Mouse (Mus musculus): ENCODE data around the gene Cyp2ab1.
"Not testable (repeated sequence)": the region's sequence is repeated elsewhere in the genome, so short reads cannot be mapped to it uniquely, and the experiment has no call there.

Gene Cyp2ab1

GRCm38 (mm10) chr16:20325286-20325685 is at the start of gene Cyp2ab1:
Cyp2ab1 (minus strand) TSS chr16:20325404.
- DNase-seq (ENCODE audit: low spot score in 2 of 2), result no peak

- DNase-seq (ENCODE audit: low spot score in 2 of 2), result no peak
These were observed 46.5 kb upstream of the Cyp2ab1 start for GRCm38 (mm10) chr16:20371731-20372130.

GRCm38 (mm10) chr16:20368221-20368620 is 43.0 kb upstream of the Cyp2ab1 start:
- no peak for DNase-seq (ENCODE audit: low spot score in 2 of 2)

GRCm38 (mm10) chr16:20362121-20362520 is 36.9 kb upstream of the Cyp2ab1 start:
- DNase-seq (ENCODE audit: low spot score in 2 of 2), result no peak

- not testable (repeated sequence) for DNase-seq (ENCODE audit: low spot score in 2 of 2)
These were observed 36.3 kb upstream of the Cyp2ab1 start for GRCm38 (mm10) chr16:20361496-20361895.

GRCm38 (mm10) chr16:20359643-20360295 is 34.6 kb upstream of the Cyp2ab1 start:
- no peak for DNase-seq (ENCODE audit: low spot score in 2 of 2)

- DNase-seq (ENCODE audit: low spot score in 2 of 2), result no peak
These were observed 32.6 kb upstream of the Cyp2ab1 start for GRCm38 (mm10) chr16:20357837-20358236.

GRCm38 (mm10) chr16:20354762-20355161 is 29.6 kb upstream of the Cyp2ab1 start:
- no peak for DNase-seq (ENCODE audit: low spot score in 2 of 2)

GRCm38 (mm10) chr16:20354011-20354410 is 28.8 kb upstream of the Cyp2ab1 start:
- DNase-seq (ENCODE audit: low spot score in 2 of 2), result no peak

GRCm38 (mm10) chr16:20345464-20345863 is 20.3 kb upstream of the Cyp2ab1 start:
- no peak for DNase-seq (ENCODE audit: low spot score in 2 of 2)

- no peak for DNase-seq (ENCODE audit: low spot score in 2 of 2)
These were observed 13.4 kb upstream of the Cyp2ab1 start for GRCm38 (mm10) chr16:20338616-20339015.

- no peak for DNase-seq (ENCODE audit: low spot score in 2 of 2)
These were observed 9.7 kb upstream of the Cyp2ab1 start for GRCm38 (mm10) chr16:20334918-20335317.

GRCm38 (mm10) chr16:20328306-20328705 is 3.1 kb upstream of the Cyp2ab1 start:
- DNase-seq (ENCODE audit: low spot score in 2 of 2), result no peak

- DNase-seq (ENCODE audit: low spot score in 2 of 2), result no peak
These were observed 1.3 kb downstream of the Cyp2ab1 start for GRCm38 (mm10) chr16:20323907-20324306.

GRCm38 (mm10) chr16:20322274-20322673 is 2.9 kb downstream of the Cyp2ab1 start:
- DNase-seq (ENCODE audit: low spot score in 2 of 2), result no peak

- DNase-seq (ENCODE audit: low spot score in 2 of 2), result no peak
These were observed 8.4 kb downstream of the Cyp2ab1 start for GRCm38 (mm10) chr16:20316770-20317169.

- DNase-seq (ENCODE audit: low spot score in 2 of 2), result no peak
These were observed 9.9 kb downstream of the Cyp2ab1 start for GRCm38 (mm10) chr16:20315266-20315665.

- no peak for DNase-seq (ENCODE audit: low spot score in 2 of 2)
These were observed 12.9 kb downstream of the Cyp2ab1 start for GRCm38 (mm10) chr16:20312272-20312671.

- DNase-seq (ENCODE audit: low spot score in 2 of 2), result peak; percentile 45 to 60
These were observed 23.2 kb downstream of the Cyp2ab1 start, which contains the start of gene Parl for GRCm38 (mm10) chr16:20301770-20302649. Parl (minus strand) TSS chr16:20302387.

GRCm38 (mm10) chr16:20300076-20300475 is 25.1 kb downstream of the Cyp2ab1 start:
- no peak for DNase-seq (ENCODE audit: low spot score in 2 of 2)

GRCm38 (mm10) chr16:20280238-20280637 is 45.0 kb downstream of the Cyp2ab1 start:
- DNase-seq (ENCODE audit: low spot score in 2 of 2), result no peak

- no peak for DNase-seq (ENCODE audit: low spot score in 2 of 2)
These were observed 45.8 kb downstream of the Cyp2ab1 start for GRCm38 (mm10) chr16:20279395-20279794.

- DNase-seq (ENCODE audit: low spot score in 2 of 2), result no peak
These were observed 52.2 kb downstream of the Cyp2ab1 start for GRCm38 (mm10) chr16:20272994-20273393.
